13 mouse cellular contexts compared by ENCODE assay signal in genomic region chr10:39742057-39742456, GRCm38 (mm10).
"Had no signal": no experiment of that assay in that cellular context is flagged by ENCODE, and none has a peak within 500 bp of the region (broad histone marks: within the 10 kb centered on the region; RNA-seq: fewer than 3 reads in every experiment).

No protein-coding gene starts in this region.

- H3K4me1 ChIP-seq: limb, embryonic 13.5 days; midbrain, embryonic 12.5 days had no signal

- H3K36me3 ChIP-seq: limb, embryonic 13.5 days; midbrain, embryonic 12.5 days had no signal

- ATAC-seq: midbrain, embryonic 16.5 days had no signal

- H3K9me3 ChIP-seq: limb, embryonic 13.5 days; midbrain, embryonic 12.5 days had no signal

- H3K27me3 ChIP-seq: limb, embryonic 13.5 days; midbrain, embryonic 12.5 days had no signal

- H3K4me2 ChIP-seq: limb, embryonic 13.5 days; midbrain, embryonic 12.5 days had no signal

- H3K9ac ChIP-seq: limb, embryonic 13.5 days; liver, embryonic 14.5 days; midbrain, embryonic 12.5 days had no signal

- H3K4me3 ChIP-seq: limb, embryonic 13.5 days; midbrain, embryonic 12.5 days had no signal

- DNase-seq: kidney, postnatal 36 days; left cerebral cortex, postnatal 4 days; lung, adult 18-20 months; right cerebral cortex, adult 18-20 months; right cerebral cortex, postnatal 4 days; spleen, adult 18-20 months; thymus, adult 18-20 months; thymus, postnatal 14 days had no signal

- H3K27ac ChIP-seq: kidney, postnatal 0 days; limb, embryonic 13.5 days; liver, embryonic 14.5 days; midbrain, embryonic 12.5 days had no signal
